Mouse (Mus musculus) lung, adult 10 weeks (tissue): ENCODE measurements around the gene Sprr2k. TPM values are rescaled to one million over a fixed set of nuclear protein-coding genes. Genes with fewer than 3 reads are reported as not detected.

Source experiments
- polyA plus RNA-seq: library from polyadenylated mRNA; stranded (reverse); fragments of 350-450 nt; fragmentation: Illumina TruSeq; extraction: RNeasy Lipid Tissue Mini Kit (QIAGEN cat#74804); gene quantifications from one replicate; pipeline ENCODE4 v1.2.3, GENCODE M21; 2014; ENCODE audit warnings: low read depth, low replicate concordance; ENCODE audit not compliant: insufficient read depth

The Sprr2k gene
- not detected for polyA plus RNA-seq

DNA sequence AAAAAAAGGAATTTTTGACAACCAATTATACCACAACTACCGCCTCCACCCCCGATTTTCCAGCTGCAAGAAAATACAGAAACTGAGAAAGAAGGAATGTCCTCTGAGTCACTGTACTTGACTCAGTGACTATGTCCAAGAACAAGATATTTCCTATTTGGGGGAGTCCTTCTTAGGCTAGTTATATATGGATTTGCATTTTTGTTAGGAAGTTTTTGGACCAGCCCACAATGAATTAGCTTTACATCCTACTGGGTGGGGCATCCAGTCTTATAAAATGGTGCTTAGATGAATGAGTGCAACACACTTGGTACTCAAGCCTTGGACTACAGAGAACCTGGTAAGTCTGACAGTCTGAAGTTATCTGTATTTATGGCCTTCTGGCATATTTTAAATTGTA, at the start of gene Sprr2k:
Sprr2k (plus strand) TSS at position 301 of the 400 bp plus-strand sequence.

DNA sequence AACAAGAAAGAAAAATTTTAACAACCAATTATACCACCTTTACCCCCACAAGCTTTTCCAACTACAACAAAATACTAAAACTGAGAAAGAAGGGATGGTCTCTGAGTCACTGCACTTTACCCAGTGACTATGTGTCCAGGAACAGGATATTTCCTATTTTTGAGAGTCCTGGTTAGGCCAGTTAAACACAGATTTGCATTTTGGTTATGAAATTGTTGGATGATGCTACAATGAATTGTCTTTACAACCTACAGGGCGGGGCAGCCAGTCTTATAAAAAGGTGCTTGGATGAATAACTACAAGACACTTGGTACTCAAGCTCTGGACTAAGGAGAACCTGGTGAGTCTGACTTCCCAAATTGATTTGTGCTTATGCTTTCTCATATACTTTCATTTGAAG, 47.0 kb upstream of the Sprr2k start, which contains the start of gene Sprr2h:
Sprr2h (plus strand) TSS at position 301 of the 400 bp plus-strand sequence.

DNA sequence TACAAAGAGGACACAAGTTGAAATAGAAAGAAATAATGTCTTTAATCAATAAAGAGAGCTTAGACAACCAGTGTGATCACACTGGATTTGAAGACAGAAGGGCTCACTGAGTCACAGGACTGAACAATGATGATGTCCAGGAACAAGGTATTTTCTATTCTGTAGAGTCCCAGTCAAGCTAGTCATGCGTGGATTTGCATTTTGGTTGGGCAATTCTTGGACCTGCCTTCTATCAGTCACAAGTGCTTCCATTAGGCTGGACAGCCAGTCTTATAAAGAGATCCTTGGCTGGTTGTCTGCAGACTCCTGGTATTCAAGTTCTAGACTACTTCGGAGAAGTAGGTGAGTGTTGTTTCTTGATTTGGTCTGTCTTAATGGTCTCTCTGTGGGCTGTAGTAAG, 24.7 kb upstream of the Sprr2k start, which contains the start of gene Sprr2i:
Sprr2i (plus strand) TSS at position 301 of the 400 bp plus-strand sequence.

DNA sequence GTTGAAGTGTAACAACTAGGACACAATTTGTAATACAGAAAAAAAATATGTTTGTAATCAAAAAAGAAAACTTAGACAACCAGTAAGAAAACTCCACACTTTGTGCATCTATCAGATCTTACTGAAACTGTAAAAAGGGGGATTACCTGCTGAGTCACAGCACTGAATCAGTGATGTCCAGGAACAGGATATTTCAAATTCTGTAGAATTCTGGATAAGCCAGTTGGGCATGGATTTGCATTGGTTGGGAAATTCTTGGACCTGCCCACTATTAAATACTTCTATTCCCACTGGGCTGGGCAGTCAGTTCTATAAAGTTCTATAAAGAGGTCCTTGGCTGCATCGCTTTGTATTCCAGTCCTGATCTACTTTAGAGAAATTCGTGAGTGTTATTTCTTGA, 14.6 kb upstream of the Sprr2k start, which contains the start of gene Sprr2j-ps:
Sprr2j-ps (plus strand) TSS at position 301 of the 400 bp plus-strand sequence.

DNA sequence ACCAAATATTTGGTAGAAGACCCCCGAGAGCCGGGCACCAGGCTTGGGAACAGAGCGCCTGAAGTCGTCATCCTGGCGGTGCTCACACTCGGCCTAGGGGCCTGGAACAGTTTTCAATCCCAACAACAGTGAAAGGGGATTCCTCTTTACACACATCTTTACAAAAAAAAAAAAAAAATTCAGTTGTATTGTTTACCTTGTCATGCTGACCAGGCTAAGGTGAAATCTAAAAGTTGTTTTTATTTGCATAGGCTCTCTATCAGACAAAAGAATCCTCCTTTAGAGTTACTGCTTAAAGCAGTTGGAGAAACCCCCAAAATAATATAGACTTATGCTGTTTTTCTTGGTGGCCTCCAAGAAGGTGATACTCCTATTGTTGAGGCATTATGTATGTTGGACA, 3.1 kb upstream of the Sprr2k start, which contains the start of gene Gm9774:
Gm9774 (minus strand) TSS at position 101 of the 400 bp plus-strand sequence.

DNA sequence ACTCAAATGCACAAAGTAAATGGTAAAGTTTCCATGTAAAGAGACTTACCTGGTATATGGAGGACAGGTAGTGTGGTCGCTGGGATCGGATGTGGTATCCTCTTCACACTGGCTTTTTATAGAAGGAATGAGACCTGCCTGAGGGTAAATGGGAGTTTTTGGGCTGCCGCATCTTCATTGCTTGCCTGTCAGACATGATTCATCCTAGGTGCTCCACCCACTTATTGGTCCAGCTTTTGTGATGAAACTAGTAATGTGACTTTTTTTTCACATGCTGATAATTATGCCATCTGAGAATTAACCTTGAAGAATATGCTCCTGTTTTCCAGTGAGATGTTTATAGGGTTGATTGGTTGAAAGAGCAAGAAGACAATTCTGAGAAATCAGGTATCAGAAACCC, 6.3 kb downstream of the Sprr2k start, which contains the start of gene Sprr1b:
Sprr1b (minus strand) TSS at position 101 of the 400 bp plus-strand sequence.

DNA sequence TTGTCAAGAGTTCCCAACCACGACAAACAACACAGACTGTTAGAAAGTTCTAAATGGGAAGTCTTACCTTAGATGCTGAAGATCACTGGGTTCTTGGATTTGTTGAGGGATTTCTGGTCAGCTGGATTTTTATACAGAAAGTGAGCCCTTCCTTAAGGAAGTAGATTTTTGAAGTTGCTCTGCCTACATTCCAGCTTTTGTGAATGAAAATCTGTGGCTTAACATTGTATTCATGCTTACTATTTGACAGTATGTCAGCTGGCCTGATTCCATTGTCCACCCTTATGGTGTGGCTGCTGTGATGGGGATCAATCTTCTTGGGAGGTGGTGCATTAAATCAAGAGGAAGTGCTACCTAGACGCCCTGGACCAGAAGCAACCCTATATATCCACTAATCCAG, 26.2 kb downstream of the Sprr2k start, which contains the start of gene Sprr3:
Sprr3 (minus strand) TSS at position 101 of the 400 bp plus-strand sequence.

Other genes starting within 250 kb of the Sprr2k start
- gene Sprr2a1, start 216.8 kb upstream of the Sprr2k start, polyA plus RNA-seq, result not detected
- 0.51 TPM for gene Sprr2a2, start 216.7 kb upstream of the Sprr2k start, polyA plus RNA-seq
- gene Sprr2a3, start 147.2 kb upstream of the Sprr2k start, polyA plus RNA-seq, result not detected
- gene Sprr2b, start 116.0 kb upstream of the Sprr2k start, polyA plus RNA-seq, result not detected
- gene Sprr2d, start 93.4 kb upstream of the Sprr2k start, polyA plus RNA-seq, result not detected
- gene Sprr2e, start 80.4 kb upstream of the Sprr2k start, polyA plus RNA-seq, result not detected
- not detected for gene Sprr2f, start 67.4 kb upstream of the Sprr2k start, polyA plus RNA-seq
- gene Sprr2h, start 46.9 kb upstream of the Sprr2k start, polyA plus RNA-seq, result not detected
- not detected for gene Sprr2i, start 24.6 kb upstream of the Sprr2k start, polyA plus RNA-seq
- not detected for gene Sprr2j-ps, start 14.5 kb upstream of the Sprr2k start, polyA plus RNA-seq
- gene Gm9774, start 3.2 kb upstream of the Sprr2k start, polyA plus RNA-seq, result 3.0 TPM
- gene Sprr1b, start 6.2 kb downstream of the Sprr2k start, polyA plus RNA-seq, result not detected
- gene Sprr3, start 26.1 kb downstream of the Sprr2k start, polyA plus RNA-seq, result not detected
- 3.2 TPM for gene Sprr1a, start 53.3 kb downstream of the Sprr2k start, polyA plus RNA-seq
- gene Sprr4, start 67.9 kb downstream of the Sprr2k start, polyA plus RNA-seq, result not detected
- gene 2310046K23Rik, start 101.9 kb downstream of the Sprr2k start, polyA plus RNA-seq, result not detected
- gene Ivl, start 141.2 kb downstream of the Sprr2k start, polyA plus RNA-seq, result 0.97 TPM
- not detected for gene Smcp, start 156.4 kb downstream of the Sprr2k start, polyA plus RNA-seq
- gene 2210017I01Rik, start 174.9 kb downstream of the Sprr2k start, polyA plus RNA-seq, result not detected
- gene Lce6a, start 189.1 kb downstream of the Sprr2k start, polyA plus RNA-seq, result not detected
- gene Lce1a1, start 215.7 kb downstream of the Sprr2k start, polyA plus RNA-seq, result not detected
- not detected for gene Lce1b, start 224.3 kb downstream of the Sprr2k start, polyA plus RNA-seq
- not detected for gene Lce1a2, start 237.7 kb downstream of the Sprr2k start, polyA plus RNA-seq
- gene Lce1c, start 246.7 kb downstream of the Sprr2k start, polyA plus RNA-seq, result not detected